Mouse (Mus musculus) lung, embryonic 15.5 days (tissue): ENCODE results near the gene Dnajb14. TPM values are rescaled to one million over a fixed set of nuclear protein-coding genes. Genes with fewer than 3 reads are reported as not detected.

Experiments
- ATAC-seq: fragments of 200-750 bp; cut with Nextera tagmentation; 2 replicates; pipeline ENCODE4 v1.8.0; 2017; ENCODE audit warnings: moderate number of reproducible peaks, borderline replicate concordance; ENCODE audit not compliant: low FRiP score, low TSS enrichment; ENCODE audit errors: extremely low read depth
- H3K27ac ChIP-seq: fragments of 300-500 bp; sonication (generic); 2 replicates; pipeline ENCODE4 v1.5.1; 2015; ENCODE audit warnings: moderate library complexity, mild to moderate bottlenecking, inconsistent platforms
- H3K27me3 ChIP-seq: fragments of 300-500 bp; sonication (generic); 2 replicates; pipeline ENCODE4 v1.6.1; 2015; ENCODE audit warnings: inconsistent platforms
- H3K36me3 ChIP-seq: fragments of 300-500 bp; sonication (generic); 2 replicates; pipeline ENCODE4 v1.6.1; 2015; ENCODE audit warnings: inconsistent platforms
- H3K4me1 ChIP-seq: fragments of 300-500 bp; sonication (generic); 2 replicates; pipeline ENCODE4 v1.6.1; 2015; ENCODE audit warnings: inconsistent platforms
- H3K4me2 ChIP-seq: fragments of 300-500 bp; sonication (generic); 2 replicates; pipeline ENCODE4 v1.6.1; 2015; ENCODE audit warnings: inconsistent platforms, mild to moderate bottlenecking, moderate library complexity
- H3K4me3 ChIP-seq: fragments of 300-500 bp; sonication (generic); 2 replicates; pipeline ENCODE4 v1.5.1; 2015; ENCODE audit warnings: mild to moderate bottlenecking, inconsistent platforms
- H3K9ac ChIP-seq: fragments of 300-500 bp; sonication (generic); 2 replicates; pipeline ENCODE4 v1.6.1; 2015; ENCODE audit warnings: inconsistent platforms
- H3K9me3 ChIP-seq: fragments of 300-500 bp; sonication (generic); 2 replicates; pipeline ENCODE4 v1.6.1; 2016; ENCODE audit warnings: inconsistent platforms
- WGBS: fragments of 180-500 bp; shearing (Covaris S2); methylation state at CpG from one replicate; pipeline ENCODE4 v1.1.7; 2015; 5-methylcytosine and 5-hydroxymethylcytosine counted together
- polyA plus RNA-seq: library from polyadenylated mRNA; unstranded; fragments of >200 nt; fragmentation: Nextera tagmentation; extraction: Ambion mirVana; gene quantifications from 2 replicates; pipeline ENCODE4 v1.2.1, GENCODE M21; 2015

Gene Dnajb14
- polyA plus RNA-seq, result 10.3 and 10.8 TPM in 2 replicates

DNA sequence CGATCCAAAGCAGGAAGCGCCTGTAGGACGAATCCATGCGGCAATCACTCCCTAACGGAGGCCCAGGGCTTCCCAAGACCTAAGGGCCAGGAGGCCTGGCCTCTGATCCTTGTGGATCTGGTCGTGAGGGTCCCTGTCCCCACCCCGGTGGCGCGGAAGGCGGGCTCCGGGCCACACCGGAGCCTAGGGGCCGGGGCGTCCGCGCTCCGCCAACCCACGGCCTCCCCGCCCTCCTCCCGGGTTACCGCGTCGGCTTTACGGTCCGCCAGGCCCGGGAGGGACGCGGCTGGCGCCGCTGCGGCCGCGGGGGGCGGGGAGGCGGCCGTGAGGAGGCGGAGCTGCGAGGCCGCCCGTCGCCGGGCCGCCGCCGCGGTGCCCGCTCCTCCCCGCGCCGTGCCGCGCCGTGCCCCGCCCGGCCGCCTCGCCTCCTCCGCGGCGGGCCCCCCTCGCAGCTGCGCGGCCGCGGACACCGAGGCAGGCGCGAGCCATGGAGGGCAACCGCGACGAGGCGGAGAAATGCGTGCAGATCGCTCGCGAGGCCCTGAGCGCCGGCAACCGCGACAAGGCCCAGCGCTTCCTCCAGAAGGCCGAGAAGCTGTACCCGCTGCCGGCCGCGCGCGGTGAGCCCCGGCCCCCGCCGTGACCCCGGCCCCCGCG is at the start of gene Dnajb14:
Gene Dnajb14, plus strand, starts transcription at position 239 of the 657 bp plus-strand sequence.
- Histone ChIP-seq H3K27me3 (no peaks in the 10 kb centered on the region), H3K4me3 (peak within 1 kb of the TSS; percentile 86), H3K9ac (peak within 1 kb of the TSS; percentile 98), H3K4me2 (peak within 1 kb of the TSS; percentile 88), H3K4me1 (peaks cover 18% of the 10 kb centered on the region), H3K9me3 (no peaks in the 10 kb centered on the region), H3K27ac (peak within 1 kb of the TSS; percentile 100), H3K36me3 (0 out of 2 replicates have a peak, but pooled peaks cover 4% of the 10 kb centered on the region)
- ATAC-seq, result peak; percentile 46; the same call in 1 of the 2 replicates
- under 1% methylated on average over 77 of the region's 94 CpGs for WGBS

DNA sequence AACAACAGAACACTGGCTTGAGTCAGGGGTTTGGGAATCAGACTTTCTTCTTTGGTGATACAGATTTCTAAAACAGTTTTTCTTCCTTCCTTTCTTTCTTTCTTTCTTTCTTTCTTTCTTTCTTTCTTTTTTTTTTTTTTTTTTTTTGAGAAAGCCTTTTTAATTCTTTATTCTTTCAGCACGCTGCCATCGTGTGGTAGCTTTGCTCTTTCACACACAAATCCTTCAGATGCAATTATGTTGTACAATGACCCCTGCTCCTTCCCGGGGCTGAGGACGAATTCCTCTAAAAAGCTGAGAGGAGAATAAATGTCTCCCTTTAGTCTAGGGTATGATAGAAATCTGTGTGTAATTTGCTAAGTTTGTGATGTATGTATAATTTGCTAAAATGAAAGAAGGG is 48.8 kb upstream of the Dnajb14 start:
- H3K9ac ChIP-seq, result no peak overlapping the region
- H3K27me3 ChIP-seq, result no peaks in the 10 kb centered on the region
- no peak overlapping the region for H3K27ac ChIP-seq
- 25% methylated on average over 4 of the region's 4 CpGs for WGBS
- no peak overlapping the region for H3K4me3 ChIP-seq
- no peak for ATAC-seq
- H3K4me2 ChIP-seq, result no peak overlapping the region
- H3K36me3 ChIP-seq, result no peaks in the 10 kb centered on the region
- H3K4me1 ChIP-seq, result no peaks in the 10 kb centered on the region
- no peaks in the 10 kb centered on the region for H3K9me3 ChIP-seq

- no peaks in the 10 kb centered on the region for H3K9me3 ChIP-seq
- H3K9ac ChIP-seq, result no peak overlapping the region
- no peaks in the 10 kb centered on the region for H3K36me3 ChIP-seq
- WGBS, result 64% methylated on average over 6 of the region's 6 CpGs
- no peak for ATAC-seq
- no peak overlapping the region for H3K4me3 ChIP-seq
- H3K27me3 ChIP-seq, result no peaks in the 10 kb centered on the region
- H3K4me1 ChIP-seq, result no peaks in the 10 kb centered on the region
- no peak overlapping the region for H3K4me2 ChIP-seq
- H3K27ac ChIP-seq, result no peak overlapping the region
These were observed 46.6 kb upstream of the Dnajb14 start for GRCm38 (mm10) chr3:137820688-137821467.

DNA sequence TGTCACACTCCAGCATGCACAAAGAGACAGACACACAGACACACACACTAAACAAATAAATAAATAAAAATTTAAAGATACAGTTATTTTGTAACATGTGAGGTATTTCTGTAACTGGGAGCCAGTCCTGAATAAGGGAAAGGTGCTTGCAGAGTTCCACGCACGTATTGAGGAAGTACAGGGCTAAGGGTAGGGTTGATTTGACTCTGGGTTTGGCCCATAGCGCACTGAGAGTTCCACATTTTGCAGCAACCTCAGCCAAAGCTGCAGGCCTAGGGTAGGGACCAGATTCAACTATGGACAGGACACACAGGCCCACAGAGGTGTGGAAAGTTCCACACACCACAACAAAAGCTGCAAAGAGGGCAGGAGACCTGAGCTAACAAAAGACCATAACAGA is 44.2 kb upstream of the Dnajb14 start:
- 92% methylated on average over 3 of the region's 3 CpGs for WGBS
- Histone ChIP-seq H3K4me1 (no peaks in the 10 kb centered on the region), H3K36me3 (no peaks in the 10 kb centered on the region), H3K4me2 (no peak overlapping the region), H3K27ac (no peak overlapping the region), H3K4me3 (no peak overlapping the region), H3K9ac (no peak overlapping the region), H3K9me3 (no peaks in the 10 kb centered on the region), H3K27me3 (no peaks in the 10 kb centered on the region)
- no peak for ATAC-seq

- no peaks in the 10 kb centered on the region for H3K4me1 ChIP-seq
- no peaks in the 10 kb centered on the region for H3K27me3 ChIP-seq
- H3K9ac ChIP-seq, result no peak overlapping the region
- H3K4me2 ChIP-seq, result no peak overlapping the region
- no peaks in the 10 kb centered on the region for H3K36me3 ChIP-seq
- peak; percentile 57; the same call in 1 of the 2 replicates for ATAC-seq
- H3K27ac ChIP-seq, result no peak overlapping the region
- 15% methylated on average over 11 of the region's 11 CpGs for WGBS
- no peak overlapping the region for H3K4me3 ChIP-seq
- no peaks in the 10 kb centered on the region for H3K9me3 ChIP-seq
These were observed 39.8 kb upstream of the Dnajb14 start for GRCm38 (mm10) chr3:137827678-137828077.

GRCm38 (mm10) chr3:137831156-137831555 is 36.3 kb upstream of the Dnajb14 start:
- Histone ChIP-seq H3K9me3 (no peaks in the 10 kb centered on the region), H3K9ac (no peak overlapping the region), H3K4me1 (no peaks in the 10 kb centered on the region), H3K4me2 (no peak overlapping the region), H3K36me3 (no peaks in the 10 kb centered on the region), H3K27me3 (no peaks in the 10 kb centered on the region), H3K27ac (no peak overlapping the region), H3K4me3 (no peak overlapping the region)
- 91% methylated on average over 2 of the region's 2 CpGs for WGBS
- ATAC-seq, result no peak

DNA sequence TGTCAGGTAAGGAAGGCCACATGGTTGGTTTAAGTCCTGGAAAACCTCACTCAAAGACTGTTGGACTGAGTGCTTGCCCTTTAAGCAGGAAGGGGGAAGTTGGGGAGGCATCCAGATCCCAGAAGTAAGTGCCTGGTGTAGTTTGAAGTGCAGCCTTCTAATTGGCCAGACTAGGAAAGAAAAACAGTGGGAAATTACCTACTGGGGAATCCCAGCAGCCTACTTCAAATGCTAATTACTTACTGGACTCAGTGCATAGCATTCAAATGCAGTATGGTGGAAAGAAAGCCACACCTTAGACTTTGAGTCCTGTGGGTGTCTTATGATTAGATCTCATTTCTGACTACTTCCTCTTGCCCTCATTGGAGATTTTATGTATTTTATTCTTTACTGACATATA is 34.3 kb upstream of the Dnajb14 start:
- Histone ChIP-seq H3K9ac (no peak overlapping the region), H3K27ac (no peak overlapping the region), H3K4me3 (no peak overlapping the region), H3K36me3 (no peaks in the 10 kb centered on the region), H3K4me2 (no peak overlapping the region), H3K4me1 (no peaks in the 10 kb centered on the region), H3K27me3 (no peaks in the 10 kb centered on the region), H3K9me3 (no peaks in the 10 kb centered on the region)
- ATAC-seq, result no peak

- ATAC-seq, result no peak
- Histone ChIP-seq H3K9me3 (no peaks in the 10 kb centered on the region), H3K27me3 (no peaks in the 10 kb centered on the region), H3K4me2 (no peak overlapping the region), H3K27ac (no peak overlapping the region), H3K9ac (no peak overlapping the region), H3K4me3 (no peak overlapping the region), H3K36me3 (no peaks in the 10 kb centered on the region), H3K4me1 (no peaks in the 10 kb centered on the region)
- WGBS, result 62% methylated on average over 4 of the region's 4 CpGs
These were observed 33.8 kb upstream of the Dnajb14 start for GRCm38 (mm10) chr3:137833698-137834097.

GRCm38 (mm10) chr3:137836543-137836942 is 30.9 kb upstream of the Dnajb14 start:
- no peak overlapping the region for H3K27ac ChIP-seq
- H3K4me2 ChIP-seq, result no peak overlapping the region
- no peaks in the 10 kb centered on the region for H3K36me3 ChIP-seq
- H3K9ac ChIP-seq, result no peak overlapping the region
- H3K27me3 ChIP-seq, result no peaks in the 10 kb centered on the region
- 91% methylated on average over 1 of the region's 1 CpGs for WGBS
- H3K4me3 ChIP-seq, result no peak overlapping the region
- no peaks in the 10 kb centered on the region for H3K9me3 ChIP-seq
- ATAC-seq, result no peak
- H3K4me1 ChIP-seq, result no peaks in the 10 kb centered on the region

DNA sequence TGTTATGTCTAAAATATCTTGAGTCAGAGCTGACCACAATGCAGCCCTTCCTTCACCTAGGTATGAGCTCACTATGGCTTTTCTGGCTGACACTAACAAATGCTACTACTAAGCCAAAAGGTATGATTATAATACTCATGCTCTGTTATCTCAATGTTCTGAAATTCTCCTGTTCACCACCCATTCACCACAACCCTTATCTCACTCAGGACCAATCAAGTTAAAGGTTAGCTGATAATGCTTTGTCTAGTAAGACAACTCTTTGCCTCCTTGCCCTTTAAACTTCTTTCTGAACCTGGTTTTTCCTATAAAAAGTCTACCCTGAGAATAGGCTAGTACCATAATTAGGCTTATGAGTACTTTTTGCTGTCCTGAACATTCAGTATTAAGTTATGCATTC is 29.3 kb upstream of the Dnajb14 start:
- no peak overlapping the region for H3K9ac ChIP-seq
- H3K27ac ChIP-seq, result no peak overlapping the region
- H3K27me3 ChIP-seq, result no peaks in the 10 kb centered on the region
- no peaks in the 10 kb centered on the region for H3K36me3 ChIP-seq
- H3K4me2 ChIP-seq, result no peak overlapping the region
- no peaks in the 10 kb centered on the region for H3K4me1 ChIP-seq
- H3K9me3 ChIP-seq, result no peaks in the 10 kb centered on the region
- H3K4me3 ChIP-seq, result no peak overlapping the region
- ATAC-seq, result no peak

- no peak overlapping the region for H3K4me3 ChIP-seq
- no peaks in the 10 kb centered on the region for H3K9me3 ChIP-seq
- 84% methylated on average over 1 of the region's 1 CpGs for WGBS
- ATAC-seq, result no peak
- no peak overlapping the region for H3K4me2 ChIP-seq
- no peak overlapping the region for H3K27ac ChIP-seq
- H3K4me1 ChIP-seq, result no peaks in the 10 kb centered on the region
- H3K27me3 ChIP-seq, result no peaks in the 10 kb centered on the region
- H3K9ac ChIP-seq, result no peak overlapping the region
- H3K36me3 ChIP-seq, result no peaks in the 10 kb centered on the region
These were observed 24.5 kb upstream of the Dnajb14 start for GRCm38 (mm10) chr3:137842944-137843343.

DNA sequence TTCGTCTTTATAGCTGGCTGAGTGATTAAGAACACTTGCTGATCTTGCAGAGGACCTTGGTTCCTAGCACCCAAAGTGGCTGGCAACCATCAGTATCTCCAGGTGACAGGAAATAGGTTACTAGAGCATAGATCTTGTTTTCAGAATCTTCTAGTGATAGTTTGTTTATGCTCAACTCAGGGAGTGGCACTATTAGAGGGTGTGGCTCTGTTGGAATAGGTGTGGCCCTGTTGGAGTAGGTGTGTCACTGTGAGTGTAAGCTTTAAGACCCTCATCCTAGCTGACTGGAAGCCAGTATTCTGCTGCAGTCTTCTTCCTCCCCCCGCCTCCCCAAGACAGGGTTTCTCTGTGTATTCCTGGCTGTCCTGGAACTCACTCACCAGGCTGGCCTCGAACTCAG is 23.2 kb upstream of the Dnajb14 start:
- Histone ChIP-seq H3K9me3 (no peaks in the 10 kb centered on the region), H3K4me2 (no peak overlapping the region), H3K36me3 (no peaks in the 10 kb centered on the region), H3K27ac (no peak overlapping the region), H3K27me3 (no peaks in the 10 kb centered on the region), H3K4me3 (no peak overlapping the region), H3K9ac (no peak overlapping the region), H3K4me1 (no peaks in the 10 kb centered on the region)
- no peak for ATAC-seq
- WGBS, result 82% methylated on average over 3 of the region's 3 CpGs
